Mouse (Mus musculus) cerebellum, adult 2 months (tissue): ENCODE data around the gene Akap11. TPM values are rescaled to one million over a fixed set of nuclear protein-coding genes. Genes with fewer than 3 reads are reported as not detected.

Source experiments
- DNase-seq, 2 experiments: peaks; one replicate each; pipeline ENCODE4 v3.0.0; 2021
- H3K27ac ChIP-seq: fragments of 200-500 bp; 2 replicates; pipeline ENCODE4 v1.5.1; 2012; ENCODE audit warnings: low read length, control low read depth, inconsistent platforms; ENCODE audit not compliant: insufficient read depth
- H3K27me3 ChIP-seq: fragments of 200-500 bp; 2 replicates; pipeline ENCODE4 v1.6.1; 2012; ENCODE audit warnings: inconsistent platforms, mild to moderate bottlenecking, low read length, moderate library complexity; ENCODE audit not compliant: control insufficient read depth, insufficient read depth
- H3K4me1 ChIP-seq: fragments of 200-500 bp; 2 replicates; pipeline ENCODE4 v1.6.1; 2011; ENCODE audit warnings: low read length; ENCODE audit not compliant: control insufficient read depth, insufficient read depth
- H3K4me3 ChIP-seq: fragments of 200-500 bp; replicated peaks from 2 replicates; pipeline ENCODE3; 2011; ENCODE audit warnings: mild to moderate bottlenecking, low read depth, low read length, control low read depth; ENCODE audit not compliant: insufficient read depth
- CTCF ChIP-seq: fragments of 200-500 bp; IDR thresholded peaks from 2 replicates; pipeline ENCODE4 v1.5.1; 2011; ENCODE audit warnings: low read depth, mild to moderate bottlenecking, control low read depth, low read length, moderate library complexity, borderline replicate concordance; ENCODE audit not compliant: insufficient read depth
- POLR2A ChIP-seq: fragments of 200-500 bp; IDR thresholded peaks from 2 replicates; pipeline ENCODE4 v1.6.1; 2011; ENCODE audit warnings: low read length, control low read depth, borderline replicate concordance; ENCODE audit not compliant: insufficient read depth
- WGBS: fragments of 180-500 bp; shearing (Covaris S2); methylation state at CpG from one replicate; pipeline ENCODE4 v1.1.7; 2018; 5-methylcytosine and 5-hydroxymethylcytosine counted together
- polyA plus RNA-seq: library from polyadenylated mRNA; depleted of rRNA; stranded (reverse); fragments of >200 nt; gene quantifications from 2 replicates; pipeline ENCODE4 v1.2.3, GENCODE M21; 2012; rRNA removed

Gene Akap11
- polyA plus RNA-seq, 1 experiment: 51.0 TPM

GRCm38 (mm10) chr14:78459121-78459520 lies 77.5 kb downstream of the Akap11 start:
- WGBS: 67% methylated on average over 5 of the region's 5 CpGs
- TF ChIP-seq POLR2A (no peak), CTCF (no peak)
- no peak for DNase-seq
- no peak overlapping the region for H3K27ac ChIP-seq
- no peak overlapping the region for H3K4me3 ChIP-seq
- no peaks in the 10 kb centered on the region for H3K4me1 ChIP-seq
- no peaks in the 10 kb centered on the region; the same call in 1 of the 2 replicates for H3K27me3 ChIP-seq

- WGBS: 69% methylated on average over 5 of the region's 5 CpGs
- Histone ChIP-seq H3K27ac (no peak overlapping the region), H3K4me1 (no peaks in the 10 kb centered on the region), H3K27me3 (no peaks in the 10 kb centered on the region; the same call in 1 of the 2 replicates), H3K4me3 (no peak overlapping the region)
- DNase-seq: no peak
- TF ChIP-seq POLR2A (no peak), CTCF (no peak)
Observed at GRCm38 (mm10) chr14:78458705-78459104, 77.9 kb downstream of the Akap11 start.

GRCm38 (mm10) chr14:78454970-78455369 lies 81.6 kb downstream of the Akap11 start:
- no peak for TF ChIP-seq POLR2A
- TF ChIP-seq CTCF: no peak
- no peak for DNase-seq
- WGBS: 88% methylated on average over 5 of the region's 5 CpGs

GRCm38 (mm10) chr14:78448807-78449406 lies 87.7 kb downstream of the Akap11 start:
- DNase-seq: no peak
- Histone ChIP-seq H3K4me1 (no peaks in the 10 kb centered on the region), H3K4me3 (no peak overlapping the region), H3K27ac (no peak overlapping the region), H3K27me3 (no peaks in the 10 kb centered on the region)
- TF ChIP-seq POLR2A: no peak
- TF ChIP-seq CTCF: no peak
- 81% methylated on average over 11 of the region's 11 CpGs for WGBS

More at GRCm38 (mm10) chr14:78454970-78455369, 81.6 kb downstream of the Akap11 start:
- no peak overlapping the region for H3K27ac ChIP-seq
- no peak overlapping the region for H3K4me3 ChIP-seq
- H3K27me3 ChIP-seq: no peaks in the 10 kb centered on the region; the same call in 1 of the 2 replicates
- H3K4me1 ChIP-seq: no peaks in the 10 kb centered on the region

- no peaks in the 10 kb centered on the region for H3K27me3 ChIP-seq
- no peak overlapping the region for H3K4me3 ChIP-seq
- TF ChIP-seq CTCF: no peak
- TF ChIP-seq POLR2A: no peak
- DNase-seq: no peak
- H3K27ac ChIP-seq: no peak overlapping the region
- no peaks in the 10 kb centered on the region for H3K4me1 ChIP-seq
- WGBS: 94% methylated on average over 12 of the region's 12 CpGs
Observed at GRCm38 (mm10) chr14:78448017-78448416, 88.6 kb downstream of the Akap11 start.

- H3K27me3 ChIP-seq: no peaks in the 10 kb centered on the region
- H3K4me1 ChIP-seq: no peaks in the 10 kb centered on the region
- H3K4me3 ChIP-seq: no peak overlapping the region
- no peak overlapping the region for H3K27ac ChIP-seq
- DNase-seq: no peak
- WGBS: 69% methylated on average over 3 of the region's 3 CpGs
- TF ChIP-seq POLR2A (no peak), CTCF (no peak)
Observed at GRCm38 (mm10) chr14:78447542-78447941, 89.1 kb downstream of the Akap11 start.

Other genes with a start within 250 kb of the Akap11 start
- gene Tnfsf11, start 228.8 kb downstream of the Akap11 start, polyA plus RNA-seq: 0.05 TPM in 1 of 2 replicates, not detected in the other
- gene Dgkh, start 196.0 kb upstream of the Akap11 start, polyA plus RNA-seq: 8.9 and 9.5 TPM in 2 replicates